Mouse (Mus musculus) left cerebral cortex, postnatal 10 days (tissue): ENCODE measurements at regions not wholly inside any gene's neighbourhood (a gene's known extent, or its start where the extent isn't known, plus 50 kb on each side); places are given as distances from the start of the nearest gene placed in this dataset.
A peak's percentile ranks its signal among the peaks of the same experiment; 100 is the strongest.
"Not testable (repeated sequence)": the region's sequence is repeated elsewhere in the genome, so short reads cannot be mapped to it uniquely, and the experiment has no call there.

Experiments
- DNase-seq, 2 experiments: peaks; one replicate each; pipeline ENCODE4 v3.0.0; 2021 to 2022; ENCODE audit warnings: low spot score in 2 of 2, mixed read lengths in 1 of 2; ENCODE audit errors: extremely low spot score in 1 of 2
- intact Hi-C: fragments of 180-260 bp; cut with DNase I; formaldehyde crosslinking; loops from one replicate; pipeline ENCODE4 v1.15.1; 2025

DNA sequence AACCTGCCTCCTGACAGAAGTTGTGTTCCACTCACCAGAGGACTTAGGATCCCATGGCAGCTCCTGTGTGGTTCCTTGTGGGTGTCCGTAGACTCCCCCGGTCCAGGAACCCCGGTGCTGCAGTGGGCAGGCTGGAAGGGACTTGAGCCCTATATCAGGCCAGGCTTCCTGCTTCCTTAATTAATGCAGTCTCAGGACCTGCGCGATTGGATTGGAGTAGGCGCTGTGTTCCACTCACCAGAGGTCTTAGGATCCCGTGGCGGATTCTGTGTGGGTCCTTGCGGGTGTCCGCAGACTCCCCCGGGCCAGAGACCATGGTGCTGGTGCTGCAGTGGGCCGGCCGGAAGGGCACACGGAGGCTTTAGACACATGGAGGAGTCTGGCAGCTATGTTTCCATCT, 288.7 kb downstream of the Fut8 start:
- DNase-seq, intact Hi-C loops: not testable (repeated sequence)

DNA sequence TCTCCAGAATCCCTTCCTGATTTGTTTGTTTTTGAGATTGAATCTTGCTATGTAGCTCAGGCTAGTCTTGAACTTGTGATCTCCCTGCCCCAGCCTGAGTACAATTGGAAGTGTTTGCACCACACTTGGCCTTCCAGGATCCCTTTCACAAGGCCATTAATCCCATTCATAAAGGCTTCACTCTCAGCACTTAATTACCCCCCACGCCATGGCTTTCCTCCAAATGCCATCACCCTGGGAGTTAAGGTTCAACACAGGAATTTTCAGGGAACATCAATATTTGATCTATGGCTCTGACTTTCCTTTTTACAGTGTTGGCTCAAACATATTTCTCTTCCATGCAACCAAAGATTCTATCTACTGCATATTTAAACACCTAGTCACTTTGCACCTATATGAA, 289.6 kb downstream of the Fut8 start:
- intact Hi-C loops, result no loop called here
- DNase-seq, result no peak

DNA sequence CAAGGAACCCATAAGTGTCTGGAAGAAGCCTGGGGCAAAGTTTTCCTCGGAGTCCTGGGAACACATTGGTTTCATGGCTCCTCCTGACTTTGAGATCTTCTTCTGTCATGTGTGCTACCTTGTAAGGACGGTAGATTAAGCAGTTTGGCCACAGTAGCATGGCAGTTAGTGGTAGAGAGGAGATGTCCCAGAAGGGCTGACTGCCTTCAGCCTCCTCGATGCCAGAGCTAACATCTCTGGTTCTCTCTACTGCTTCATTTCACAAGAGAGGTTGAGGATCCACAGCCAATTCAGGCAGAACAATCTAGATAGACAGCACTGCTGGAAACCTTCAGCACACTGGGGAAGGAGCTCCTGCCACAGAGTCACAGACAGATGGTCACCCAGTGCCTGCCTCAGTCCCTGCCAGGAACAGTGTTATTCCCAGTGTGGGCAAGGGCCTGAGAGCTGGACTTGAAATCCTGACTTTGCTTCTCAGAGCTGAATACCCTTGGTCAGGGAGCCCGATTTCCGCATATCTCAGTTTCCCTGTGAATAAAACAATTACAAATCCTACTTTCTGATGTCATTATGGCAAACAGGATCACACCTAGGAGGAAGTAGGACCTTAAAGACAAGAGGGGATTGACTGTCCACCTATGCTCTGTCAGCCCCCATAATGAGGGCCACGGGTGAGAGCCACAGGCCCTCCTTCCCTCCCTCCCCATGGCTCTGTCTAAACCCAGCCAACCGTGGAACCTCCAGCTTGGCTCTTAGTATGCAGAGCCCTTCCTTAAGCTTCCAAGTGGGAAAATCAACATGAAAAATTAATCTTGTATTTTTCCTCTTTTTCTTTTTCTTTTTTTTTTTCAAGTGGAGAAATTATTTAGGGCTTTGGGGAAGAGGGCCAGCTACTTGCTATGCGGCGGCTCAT, 290.3 kb downstream of the Fut8 start:
- DNase-seq, result no peak
- intact Hi-C loops, result no loop called here

DNA sequence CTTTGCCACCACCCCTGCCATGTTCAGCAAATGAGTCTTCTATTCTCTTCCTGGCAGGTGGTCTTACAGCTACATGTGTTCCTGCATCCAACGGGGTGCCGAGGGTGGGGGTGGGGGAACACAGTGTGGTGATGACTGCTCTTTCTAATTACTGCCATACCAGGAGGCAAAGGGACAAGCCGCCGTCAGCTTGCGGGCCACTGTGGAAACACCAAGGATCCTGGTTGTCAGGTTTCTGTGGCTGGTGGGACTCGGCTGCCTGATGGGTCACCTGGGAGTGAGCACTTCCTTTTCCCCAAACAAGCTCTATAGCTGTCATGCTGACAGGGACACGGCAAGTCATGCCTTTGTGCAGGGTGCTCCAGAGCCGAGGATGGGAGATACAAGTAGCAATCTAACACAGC, 290.9 kb downstream of the Fut8 start:
- DNase-seq, result no peak
- intact Hi-C loops, result no loop called here

DNA sequence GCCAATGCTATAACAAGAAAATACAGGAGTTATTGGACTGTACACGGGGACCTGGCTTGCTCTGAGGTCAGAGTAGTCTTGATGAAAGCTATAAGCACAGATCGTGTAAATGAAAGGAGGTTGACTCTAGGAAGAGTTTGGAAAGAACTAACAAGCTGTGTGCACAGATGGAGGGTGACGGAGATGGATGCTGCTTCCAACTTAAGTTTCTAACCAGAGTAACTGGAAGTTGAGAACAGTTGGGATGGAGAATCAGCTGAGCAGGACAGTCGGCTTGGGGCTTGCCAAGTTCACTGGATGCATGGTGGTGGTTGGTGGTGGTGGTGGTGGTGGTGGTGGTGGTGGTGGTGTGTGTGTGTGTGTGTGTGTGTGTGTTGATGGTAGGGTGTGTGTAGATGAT, 291.5 kb downstream of the Fut8 start:
- intact Hi-C loops, result no loop called here
- DNase-seq, result no peak

DNA sequence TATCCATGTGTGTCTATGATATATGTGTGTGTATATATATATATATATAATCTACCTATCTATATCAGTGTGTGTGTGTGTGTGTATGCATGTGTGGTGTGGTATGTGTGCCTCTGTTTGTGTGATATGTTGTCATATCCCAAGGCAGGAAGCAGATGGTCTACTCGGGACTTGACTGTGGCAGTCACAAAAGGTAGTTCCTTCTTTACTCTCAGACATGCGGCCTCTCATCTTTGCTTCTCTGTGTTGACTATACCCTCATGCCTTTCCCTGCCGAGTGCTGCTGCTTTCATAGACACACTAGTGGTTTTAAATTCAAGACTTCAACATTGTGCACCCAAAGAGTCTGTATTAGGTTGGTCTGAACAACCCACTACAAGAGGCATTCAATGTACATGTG, 292.0 kb downstream of the Fut8 start:
- DNase-seq, result no peak
- intact Hi-C loops, result no loop called here

DNA sequence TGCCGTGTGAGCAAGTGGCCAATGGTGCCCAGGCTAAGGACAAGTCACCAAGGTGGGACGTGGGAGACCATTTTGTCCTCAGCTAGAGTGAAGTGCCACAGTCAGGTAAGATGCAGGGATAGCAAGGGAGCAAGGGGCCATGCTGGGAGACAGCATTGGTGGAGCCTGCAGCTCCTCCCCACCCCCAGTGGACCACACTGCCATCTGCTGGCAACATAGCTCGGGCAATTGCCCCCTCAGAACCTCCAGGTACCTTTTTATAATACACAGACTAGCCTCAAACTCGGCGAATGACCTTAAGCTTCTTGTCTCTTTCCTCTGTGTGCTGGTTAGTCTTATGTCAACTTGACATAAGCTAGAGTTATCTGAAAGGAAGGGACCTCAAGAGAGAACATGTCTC, 293.4 kb downstream of the Fut8 start:
- peak in 1 of 2 experiments; percentile 43 for DNase-seq
- intact Hi-C loops, result no loop called here

DNA sequence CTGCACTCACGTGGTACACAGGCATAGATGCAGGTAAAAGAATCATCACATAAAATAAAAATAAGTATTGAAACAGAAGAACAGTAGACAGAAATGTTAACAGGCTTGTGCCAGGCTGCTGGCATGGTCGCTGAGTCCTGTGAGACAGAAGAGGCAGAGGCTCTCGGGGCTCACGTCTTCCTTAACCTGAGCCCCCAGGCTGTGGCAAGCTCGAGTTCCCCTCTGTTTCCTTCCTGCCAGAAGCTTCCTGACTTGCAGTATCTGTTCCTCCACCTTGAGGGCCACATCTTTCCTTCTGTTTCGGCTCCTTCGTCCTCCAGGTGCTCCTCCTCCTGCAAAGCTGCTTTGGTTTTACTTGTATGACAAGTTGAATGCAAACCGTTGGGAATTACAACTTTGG, 294.6 kb downstream of the Fut8 start:
- intact Hi-C loops, result no loop called here
- DNase-seq, result no peak

DNA sequence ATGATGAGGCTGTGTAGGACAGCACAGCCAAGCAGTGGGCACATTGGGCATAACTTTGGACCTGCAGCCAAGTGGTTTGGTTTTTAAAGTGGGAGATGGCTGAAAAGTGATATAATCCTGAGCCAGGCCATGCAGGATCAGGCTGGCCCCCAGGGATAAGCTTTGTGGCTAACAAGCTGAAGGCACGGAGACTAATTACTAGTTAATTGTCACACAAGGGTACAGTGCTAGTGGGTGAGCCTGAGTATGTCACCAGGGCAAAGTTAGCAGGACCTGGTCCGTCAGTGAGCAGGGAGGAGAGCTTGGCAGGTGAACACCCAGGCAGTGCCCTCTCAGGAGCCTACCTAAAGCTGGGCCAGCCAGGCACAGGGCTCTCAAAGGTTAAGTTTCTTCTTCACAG, 295.7 kb downstream of the Fut8 start:
- intact Hi-C loops, result no loop called here

DNA sequence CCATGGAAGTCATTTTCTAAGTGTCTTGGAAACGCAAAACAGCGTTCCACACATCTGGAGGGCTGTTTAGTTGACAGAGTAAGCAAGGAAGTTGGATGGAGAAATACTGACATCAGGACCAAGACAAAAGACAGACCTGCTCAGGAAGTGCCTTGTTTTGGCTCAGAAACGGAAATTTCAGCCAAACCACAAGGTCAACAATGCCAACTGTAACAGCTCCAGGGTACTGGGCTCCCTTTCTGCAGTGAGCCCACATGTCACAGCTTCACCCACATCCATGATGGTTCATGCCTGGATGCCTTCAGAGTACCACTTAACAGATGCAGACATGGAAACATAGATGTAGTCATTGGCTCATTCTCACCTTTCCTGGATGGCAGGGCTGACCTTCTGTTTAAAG, 296.2 kb downstream of the Fut8 start:
- DNase-seq, result no peak
- intact Hi-C loops, result no loop called here

More for the DNA sequence above, 295.7 kb downstream of the Fut8 start:
- DNase-seq, result no peak

DNA sequence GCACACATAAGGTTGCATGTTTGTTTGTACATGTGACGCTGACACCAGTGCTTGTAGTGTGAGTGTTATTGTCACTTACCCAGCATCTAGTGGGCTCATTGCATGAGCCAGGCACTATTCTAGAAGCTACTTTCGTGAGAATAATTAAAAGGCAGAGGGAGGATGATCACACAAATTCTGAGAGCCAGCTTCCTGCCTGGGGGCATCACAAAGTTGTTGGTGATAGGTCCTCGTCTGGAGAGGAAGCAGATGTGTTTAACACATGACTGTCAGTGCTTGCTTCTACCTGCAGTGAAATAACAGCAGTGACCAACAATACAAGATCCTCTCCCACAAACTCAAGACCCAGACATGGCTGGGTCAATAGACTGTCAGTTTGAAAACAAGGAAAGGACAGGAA, 297.2 kb downstream of the Fut8 start:
- intact Hi-C loops, result no loop called here

DNA sequence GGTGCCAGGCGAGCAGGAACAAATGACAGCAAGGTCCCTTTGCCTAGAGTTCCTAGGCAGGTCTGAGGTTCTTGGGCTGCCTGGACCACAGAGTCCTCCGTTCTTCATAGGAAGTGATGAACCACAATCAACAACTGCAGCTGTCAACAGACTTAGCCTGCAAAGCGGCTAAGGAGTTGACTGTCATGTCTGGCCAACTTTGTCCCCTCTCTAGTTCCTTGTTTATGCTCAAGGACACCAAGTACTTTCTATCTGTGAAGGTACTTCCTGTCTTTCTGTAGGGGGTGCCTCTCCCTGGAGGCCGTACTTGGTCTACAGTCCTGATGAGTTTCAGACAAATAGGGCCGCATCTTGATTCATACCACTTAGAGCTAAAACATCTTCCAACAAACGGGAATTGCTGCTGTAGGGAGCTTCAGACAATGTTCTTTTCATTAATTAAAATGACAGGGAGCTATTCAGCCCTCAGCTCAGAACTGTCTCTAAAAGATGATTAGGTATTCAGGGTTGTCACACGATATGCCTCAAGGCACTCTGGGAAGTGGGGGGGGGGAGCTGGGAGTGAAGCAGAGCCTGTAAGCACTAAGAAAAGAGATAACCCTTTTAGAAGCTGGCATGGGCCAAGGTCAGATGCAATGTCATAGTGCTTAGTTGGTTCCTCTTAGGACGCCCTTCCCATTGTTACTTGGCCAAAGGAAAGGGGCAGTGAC, 299.4 kb downstream of the Fut8 start:
- intact Hi-C loops, result no loop called here

More for the DNA sequence above, 297.2 kb downstream of the Fut8 start:
- DNase-seq, result no peak

DNA sequence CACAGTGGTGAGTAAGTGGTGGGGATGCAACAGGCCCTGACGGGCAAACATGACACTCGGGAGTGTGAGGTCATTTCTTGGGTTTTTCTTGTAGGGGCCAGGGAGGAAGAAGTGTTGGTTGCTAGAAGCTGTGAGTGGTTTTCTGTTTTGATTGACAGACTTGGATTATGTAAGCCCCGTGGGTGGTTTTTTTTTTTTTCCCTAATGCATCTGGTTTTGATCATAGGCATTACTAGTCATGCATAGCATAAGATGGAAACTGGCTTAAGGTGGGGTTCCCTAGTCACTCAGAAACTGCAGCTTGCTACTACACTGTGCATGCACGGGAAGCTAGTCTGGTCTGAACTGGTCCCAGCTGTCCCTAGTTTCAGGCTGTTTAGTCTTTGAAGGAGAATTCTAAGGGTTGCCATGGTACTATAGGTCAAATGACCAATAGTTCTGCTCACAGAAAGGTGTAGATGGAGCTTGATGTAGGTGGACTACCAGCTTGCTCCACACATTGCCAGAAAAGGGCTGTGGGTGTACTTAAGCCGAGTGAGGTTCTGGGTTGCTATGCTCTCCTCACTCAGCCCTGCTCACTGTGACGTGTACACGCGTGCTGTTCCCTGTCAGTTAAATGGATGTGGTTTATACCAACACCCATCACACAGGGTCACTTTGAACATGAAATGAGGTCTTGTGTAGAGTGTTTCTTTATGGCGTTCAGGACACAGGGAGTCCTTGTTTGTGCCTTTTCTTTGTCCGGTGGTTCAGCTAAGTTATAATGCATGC, 301.9 kb downstream of the Fut8 start:
- DNase-seq, result no peak
- intact Hi-C loops, result no loop called here

More for the DNA sequence above, 299.4 kb downstream of the Fut8 start:
- no peak for DNase-seq

DNA sequence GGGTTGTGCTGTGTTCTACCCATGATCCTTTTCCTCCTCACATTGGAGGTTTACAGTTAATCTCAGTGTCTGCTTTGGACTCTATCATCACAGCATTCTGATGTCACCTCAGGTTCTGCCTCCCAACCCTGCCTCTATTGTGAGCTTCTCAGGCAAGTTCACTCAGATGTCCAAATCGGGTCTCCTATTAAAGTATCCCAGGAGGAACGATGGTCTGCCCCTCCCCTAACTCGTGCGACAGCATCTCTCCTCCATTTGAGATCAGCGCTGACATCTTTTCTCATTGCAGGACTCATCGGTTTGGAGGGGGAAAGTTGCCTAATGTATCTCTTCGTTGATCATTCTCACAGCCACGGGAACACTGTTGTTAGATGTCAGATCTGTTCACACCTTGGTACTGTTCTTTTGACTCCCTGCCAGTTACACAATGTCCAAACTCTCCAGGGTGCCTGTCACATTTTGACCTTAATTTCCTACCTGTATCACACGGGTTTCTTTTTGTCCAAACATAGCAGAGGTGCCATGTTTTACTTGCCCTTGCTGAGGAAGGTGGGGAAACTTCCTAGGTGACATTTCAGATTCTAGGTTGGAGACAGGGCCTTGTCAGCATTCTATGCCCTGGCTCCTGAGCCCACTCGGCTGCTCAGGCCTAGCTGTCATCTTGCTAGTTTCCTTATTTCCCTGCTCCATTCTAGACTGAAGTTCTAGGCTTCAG, 303.3 kb downstream of the Fut8 start:
- intact Hi-C loops, result no loop called here
- no peak for DNase-seq

DNA sequence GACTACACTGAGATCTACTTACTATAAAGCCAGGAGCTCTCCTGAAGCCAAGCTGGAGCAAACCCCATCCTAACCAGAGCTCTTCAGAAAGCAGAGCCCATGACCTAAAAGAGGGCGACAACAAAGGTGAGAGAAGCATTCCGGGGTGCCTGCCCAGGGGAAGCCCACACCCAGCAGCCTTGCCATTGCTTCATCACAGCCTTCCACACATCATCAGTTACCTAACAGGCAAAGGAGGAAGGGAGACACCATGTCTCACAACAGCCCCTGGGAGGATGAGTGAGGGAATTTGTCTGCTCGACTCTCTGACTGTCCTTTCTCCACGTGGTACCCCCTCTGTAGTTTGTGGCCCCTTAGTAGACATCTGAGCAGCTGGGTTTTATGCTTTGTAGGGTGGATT, 303.9 kb downstream of the Fut8 start:
- intact Hi-C loops, result no loop called here
- DNase-seq, result no peak

DNA sequence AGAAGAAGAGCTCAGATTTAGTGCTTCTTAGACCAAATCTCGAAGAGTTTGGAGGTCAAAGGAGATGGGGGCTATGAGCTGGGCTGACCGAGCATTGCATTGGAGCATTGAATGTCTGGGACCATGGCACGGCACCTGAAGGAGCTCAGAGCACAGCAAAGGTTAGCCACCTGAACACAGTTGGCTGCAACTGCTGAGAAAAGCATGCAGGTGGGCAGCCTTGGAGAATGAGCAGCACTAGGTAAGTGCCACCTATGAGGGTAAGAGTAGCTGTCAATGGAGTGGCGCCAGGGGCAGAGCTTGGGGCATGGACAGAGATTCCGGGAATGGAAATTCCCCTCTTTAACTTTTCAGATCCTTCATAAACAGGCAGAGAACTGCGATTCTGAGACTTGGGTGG, 305.7 kb downstream of the Fut8 start:
- intact Hi-C loops, result no loop called here
- DNase-seq, result no peak

DNA sequence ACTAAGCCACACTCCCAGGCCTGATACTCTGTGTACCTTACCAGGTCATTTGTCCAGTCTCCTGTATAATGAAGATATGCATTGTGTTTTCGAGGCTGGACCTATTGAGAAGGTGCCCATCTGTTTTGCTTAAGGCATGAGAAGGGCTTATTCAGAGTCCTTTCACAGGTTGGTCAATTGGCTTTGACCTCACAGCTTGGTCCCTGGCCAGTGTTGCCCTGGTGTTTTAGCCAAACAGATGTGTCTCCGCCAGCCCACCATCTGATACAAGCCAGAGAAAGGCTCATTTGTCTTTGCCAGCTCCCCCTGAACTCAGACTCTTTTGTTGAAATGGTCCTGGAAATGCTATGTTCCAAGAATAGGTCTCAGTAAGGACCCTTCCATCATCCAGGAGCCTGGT, 308.2 kb downstream of the Fut8 start:
- intact Hi-C loops, result no loop called here

DNA sequence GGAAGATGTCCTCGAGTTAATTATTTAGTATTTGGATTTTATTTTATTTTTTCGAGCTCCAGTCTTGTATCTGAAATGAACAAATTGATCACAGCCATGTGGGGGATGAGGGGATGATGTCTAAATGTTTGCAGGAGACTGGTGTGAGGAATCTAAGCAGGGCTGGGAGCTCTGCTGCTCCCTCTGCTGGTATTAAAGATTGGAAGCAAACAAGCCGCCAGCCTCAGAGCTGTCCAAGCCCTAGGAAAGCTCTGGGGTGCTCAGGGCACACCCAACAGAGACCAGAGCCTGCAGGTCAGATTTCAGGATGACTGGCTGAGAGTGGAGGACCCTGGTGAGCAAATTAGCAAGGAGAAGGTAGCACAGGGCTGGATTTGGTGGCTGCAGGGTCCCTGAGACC, 330.4 kb downstream of the Fut8 start:
- intact Hi-C loops, result loop anchor here (1.0 to 5.0 kb wide), 2 partner anchors 329 to 566 kb away; no protein-coding TSS in a partner anchor
- DNase-seq, result peak; percentile 33 to 37

More for the DNA sequence above, 308.2 kb downstream of the Fut8 start:
- DNase-seq, result no peak

DNA sequence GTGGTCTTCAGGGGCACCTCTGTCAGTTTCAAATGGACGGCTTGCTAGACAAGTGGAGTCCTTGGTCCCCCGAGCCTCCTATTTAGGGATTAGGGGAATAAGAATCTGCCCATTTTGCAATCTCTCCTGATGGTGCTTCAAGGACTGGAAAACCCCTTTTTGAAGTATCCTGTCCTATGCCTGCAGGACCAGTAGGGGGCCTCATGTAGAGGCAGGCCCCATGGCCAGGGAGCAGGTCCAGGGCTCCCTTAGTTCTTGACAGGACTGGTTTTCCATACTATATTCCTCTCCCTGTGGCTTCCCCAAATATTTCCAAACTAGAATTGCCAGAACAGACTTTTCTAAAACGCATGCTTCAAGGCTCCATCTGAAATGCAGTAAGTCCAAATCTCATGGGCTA, 332.6 kb downstream of the Fut8 start:
- intact Hi-C loops, result loop anchor here (10.0 kb wide), 1 partner anchor 94 kb away; no protein-coding TSS in a partner anchor

More for the DNA sequence above, 332.6 kb downstream of the Fut8 start:
- DNase-seq, result no peak
